Mouse (Mus musculus) ovary, postnatal 14 days (tissue): ENCODE measurements at regions not wholly inside any gene's neighbourhood (a gene's known extent, or its start where the extent isn't known, plus 50 kb on each side); places are given as distances from the start of the nearest gene placed in this dataset.
"Not testable (repeated sequence)": the region's sequence is repeated elsewhere in the genome, so short reads cannot be mapped to it uniquely, and the experiment has no call there.

Experiments
- DNase-seq: peaks from one replicate; pipeline ENCODE4 v3.0.0; 2022; ENCODE audit warnings: low spot score

GRCm38 (mm10) chr10:68961376-68961775 is 189.9 kb upstream of the Rhobtb1 start:
- DNase-seq: no peak

- DNase-seq: no peak
Observed at GRCm38 (mm10) chr10:68963090-68963489, 188.1 kb upstream of the Rhobtb1 start.

GRCm38 (mm10) chr10:68965271-68965670 is 186.0 kb upstream of the Rhobtb1 start:
- DNase-seq: no peak

- DNase-seq: no peak
Observed at GRCm38 (mm10) chr10:68967976-68968968, 183.0 kb upstream of the Rhobtb1 start.

GRCm38 (mm10) chr10:68970521-68970920 is 180.7 kb upstream of the Rhobtb1 start:
- no peak for DNase-seq

GRCm38 (mm10) chr10:68974771-68975170 is 176.5 kb upstream of the Rhobtb1 start:
- no peak for DNase-seq

GRCm38 (mm10) chr10:68976443-68977025 is 174.7 kb upstream of the Rhobtb1 start:
- peak; percentile 6 for DNase-seq

- DNase-seq: peak; percentile 6
Observed at GRCm38 (mm10) chr10:68978115-68978514, 173.1 kb upstream of the Rhobtb1 start.

- DNase-seq: no peak
Observed at GRCm38 (mm10) chr10:68979949-68980348, 171.3 kb upstream of the Rhobtb1 start.

- DNase-seq: no peak
Observed at GRCm38 (mm10) chr10:68982288-68982687, 168.9 kb upstream of the Rhobtb1 start.

GRCm38 (mm10) chr10:68990584-68990983 is 160.7 kb upstream of the Rhobtb1 start:
- no peak for DNase-seq

GRCm38 (mm10) chr10:68999610-69000009 is 151.6 kb upstream of the Rhobtb1 start:
- no peak for DNase-seq

- no peak for DNase-seq
Observed at GRCm38 (mm10) chr10:69001654-69002435, 149.4 kb upstream of the Rhobtb1 start.

GRCm38 (mm10) chr10:69005199-69005872 is 145.9 kb upstream of the Rhobtb1 start:
- peak; percentile 89 for DNase-seq

GRCm38 (mm10) chr10:69008679-69009078 is 142.6 kb upstream of the Rhobtb1 start:
- not testable (repeated sequence) for DNase-seq

- no peak for DNase-seq
Observed at GRCm38 (mm10) chr10:69020811-69021743, 130.2 kb upstream of the Rhobtb1 start.

GRCm38 (mm10) chr10:69033410-69033809 is 117.8 kb upstream of the Rhobtb1 start:
- no peak for DNase-seq

- no peak for DNase-seq
Observed at GRCm38 (mm10) chr10:69034390-69035120, 116.7 kb upstream of the Rhobtb1 start.

- not testable (repeated sequence) for DNase-seq
Observed at GRCm38 (mm10) chr10:69035536-69035935, 115.7 kb upstream of the Rhobtb1 start.

- no peak for DNase-seq
Observed at GRCm38 (mm10) chr10:69036096-69036495, 115.1 kb upstream of the Rhobtb1 start.
